Mouse (Mus musculus) intestine, embryonic 14.5 days (tissue): ENCODE results near the gene Hexb. TPM values are rescaled to one million over a fixed set of nuclear protein-coding genes. Genes with fewer than 3 reads are reported as not detected.

Experiments used
- ATAC-seq: fragments of 200-750 bp; cut with Nextera tagmentation; replicated peaks from 2 replicates; pipeline ENCODE4 v1.8.0; 2017; ENCODE audit warnings: low read depth, moderate number of reproducible peaks, moderate TSS enrichment, moderate library complexity; ENCODE audit not compliant: low FRiP score, low TSS enrichment
- DNase-seq: peaks from one replicate; pipeline ENCODE4 v3.0.0-alpha.2; 2018; ENCODE audit warnings: low spot score
- H3K27ac ChIP-seq: fragments of 300-500 bp; sonication (generic); 2 replicates; pipeline ENCODE4 v1.5.1; 2014; ENCODE audit warnings: low read depth, mild to moderate bottlenecking, control low read depth
- H3K27me3 ChIP-seq: fragments of 300-500 bp; sonication (generic); replicated peaks from 2 replicates; pipeline ENCODE4 v1.6.1; 2014; ENCODE audit warnings: low read length, control low read depth; ENCODE audit not compliant: control insufficient read depth, insufficient read depth
- H3K36me3 ChIP-seq: fragments of 300-500 bp; sonication (generic); 2 replicates; pipeline ENCODE4 v1.6.1; 2014; ENCODE audit warnings: low read length, control low read depth; ENCODE audit not compliant: control insufficient read depth, insufficient read depth
- H3K4me1 ChIP-seq: fragments of 300-500 bp; sonication (generic); replicated peaks from 2 replicates; pipeline ENCODE4 v1.6.1; 2014; ENCODE audit warnings: low read length, control low read depth, mixed read lengths; ENCODE audit not compliant: control insufficient read depth, insufficient read depth
- H3K4me2 ChIP-seq: fragments of 300-500 bp; sonication (generic); 2 replicates; pipeline ENCODE4 v1.6.1; 2014; ENCODE audit warnings: low read length
- H3K4me3 ChIP-seq: fragments of 300-500 bp; sonication (generic); 2 replicates; pipeline ENCODE4 v1.5.1; 2014; ENCODE audit warnings: low read depth, low read length, control low read depth, mixed read lengths
- H3K9ac ChIP-seq: fragments of 300-500 bp; sonication (generic); 2 replicates; pipeline ENCODE4 v1.6.1; 2014; ENCODE audit warnings: mild to moderate bottlenecking, low read length
- H3K9me3 ChIP-seq: fragments of 300-500 bp; sonication (generic); 2 replicates; pipeline ENCODE4 v1.6.1; 2016; ENCODE audit warnings: low read length, control low read depth; ENCODE audit not compliant: control insufficient read depth
- WGBS: fragments of 180-500 bp; shearing (Covaris S2); extraction: QIAGEN DNeasy Blood & Tissue Kit; methylation state at CpG from one replicate; pipeline ENCODE4 v1.1.7; 2014; 5-methylcytosine and 5-hydroxymethylcytosine counted together
- polyA plus RNA-seq: library from polyadenylated mRNA; unstranded; fragments of >200 nt; fragmentation: Nextera tagmentation; extraction: Ambion mirVana; gene quantifications from 2 replicates; pipeline ENCODE4 v1.2.1, GENCODE M21; 2014

Hexb gene
- polyA plus RNA-seq, 1 experiment from 2014 or later: 52.4 TPM

DNA sequence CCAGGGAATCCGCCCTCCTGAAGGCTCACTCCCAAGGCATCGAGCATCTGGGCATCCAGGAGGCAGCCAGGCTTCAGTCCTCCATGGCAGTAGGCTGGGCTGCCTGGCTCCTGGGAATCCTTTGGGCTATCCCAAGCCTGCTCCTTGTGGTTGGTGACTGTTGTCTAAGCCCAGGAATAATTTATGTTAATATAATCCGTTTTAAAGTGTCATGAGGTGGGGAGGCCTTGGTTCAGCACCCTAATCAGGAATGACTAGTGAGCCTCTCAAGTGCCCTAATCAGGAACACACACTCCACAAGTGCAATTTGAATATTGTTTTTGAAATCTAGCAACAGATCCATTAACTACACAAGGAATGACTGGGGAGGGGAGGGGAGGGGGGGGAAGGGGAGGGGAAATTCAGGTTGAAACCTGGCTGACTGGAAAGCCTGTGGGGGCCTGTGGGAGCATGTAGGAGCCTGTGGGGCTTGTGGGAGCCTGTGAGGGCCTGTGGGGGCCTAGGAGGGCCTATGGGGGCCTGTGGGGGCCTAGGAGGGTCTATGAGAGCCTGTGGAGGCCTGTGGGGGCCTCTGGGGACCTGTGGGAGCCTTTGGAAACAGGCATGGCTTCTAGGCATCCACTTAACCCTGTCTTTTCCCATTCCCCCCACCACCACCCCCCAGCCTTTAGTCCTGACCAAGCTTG lies 16.6 kb upstream of the Hexb start:
- Histone ChIP-seq H3K27ac (no peak overlapping the region), H3K36me3 (no peaks in the 10 kb centered on the region), H3K9me3 (0 out of 2 replicates have a peak, but pooled peaks cover 3% of the 10 kb centered on the region), H3K4me3 (no peak overlapping the region), H3K9ac (no peak overlapping the region), H3K4me2 (no peak overlapping the region), H3K4me1 (no peaks in the 10 kb centered on the region), H3K27me3 (no peaks in the 10 kb centered on the region)
- DNase-seq (no peak), ATAC-seq (no peak)
- WGBS: 52% methylated on average over 3 of the region's 3 CpGs

DNA sequence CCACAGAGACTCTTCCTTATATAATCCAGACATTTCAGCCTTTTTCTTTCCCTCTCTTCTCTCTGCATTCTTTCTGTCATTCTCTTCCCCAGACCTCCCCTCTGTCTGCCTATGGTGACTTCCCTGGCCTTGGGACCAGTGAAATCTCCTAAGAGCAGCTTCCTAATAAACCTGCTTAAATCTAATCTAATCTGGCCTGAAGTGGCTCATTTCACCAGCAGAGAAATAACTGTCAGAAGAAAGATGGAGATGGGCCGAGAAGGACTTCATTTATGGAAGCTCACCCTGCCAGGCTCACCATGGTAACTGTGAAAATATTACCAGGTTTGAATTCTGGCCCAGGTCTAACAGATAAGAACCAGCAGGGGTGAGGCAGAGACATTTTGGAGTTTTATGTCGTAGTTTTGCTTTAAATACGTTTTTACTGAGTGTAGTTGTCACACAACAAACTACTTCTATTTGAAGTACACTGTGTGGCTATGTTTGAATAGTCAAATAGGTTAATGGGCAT lies 10.4 kb upstream of the Hexb start:
- Histone ChIP-seq H3K9ac (no peak overlapping the region), H3K27me3 (no peaks in the 10 kb centered on the region), H3K4me2 (no peak overlapping the region), H3K9me3 (0 out of 2 replicates have a peak, but pooled peaks cover 3% of the 10 kb centered on the region), H3K4me3 (no peak overlapping the region), H3K27ac (no peak overlapping the region), H3K4me1 (peaks cover 5% of the 10 kb centered on the region; the same call in 1 of the 2 replicates), H3K36me3 (no peaks in the 10 kb centered on the region)
- ATAC-seq (no peak), DNase-seq (no peak)
- 63% methylated on average over 3 of the region's 3 CpGs for WGBS

GRCm38 (mm10) chr13:97208112-97208478 lies 9.9 kb upstream of the Hexb start:
- no peaks in the 10 kb centered on the region for H3K27me3 ChIP-seq
- H3K36me3 ChIP-seq: no peaks in the 10 kb centered on the region
- no peak for DNase-seq
- no peak overlapping the region for H3K9ac ChIP-seq
- WGBS: 49% methylated on average over 7 of the region's 7 CpGs
- no peak overlapping the region for H3K4me2 ChIP-seq
- no peak for ATAC-seq
- H3K9me3 ChIP-seq: 0 out of 2 replicates have a peak, but pooled peaks cover 3% of the 10 kb centered on the region
- no peak overlapping the region for H3K4me3 ChIP-seq
- H3K27ac ChIP-seq: no peak overlapping the region
- peaks cover 5% of the 10 kb centered on the region; the same call in 1 of the 2 replicates for H3K4me1 ChIP-seq

DNA sequence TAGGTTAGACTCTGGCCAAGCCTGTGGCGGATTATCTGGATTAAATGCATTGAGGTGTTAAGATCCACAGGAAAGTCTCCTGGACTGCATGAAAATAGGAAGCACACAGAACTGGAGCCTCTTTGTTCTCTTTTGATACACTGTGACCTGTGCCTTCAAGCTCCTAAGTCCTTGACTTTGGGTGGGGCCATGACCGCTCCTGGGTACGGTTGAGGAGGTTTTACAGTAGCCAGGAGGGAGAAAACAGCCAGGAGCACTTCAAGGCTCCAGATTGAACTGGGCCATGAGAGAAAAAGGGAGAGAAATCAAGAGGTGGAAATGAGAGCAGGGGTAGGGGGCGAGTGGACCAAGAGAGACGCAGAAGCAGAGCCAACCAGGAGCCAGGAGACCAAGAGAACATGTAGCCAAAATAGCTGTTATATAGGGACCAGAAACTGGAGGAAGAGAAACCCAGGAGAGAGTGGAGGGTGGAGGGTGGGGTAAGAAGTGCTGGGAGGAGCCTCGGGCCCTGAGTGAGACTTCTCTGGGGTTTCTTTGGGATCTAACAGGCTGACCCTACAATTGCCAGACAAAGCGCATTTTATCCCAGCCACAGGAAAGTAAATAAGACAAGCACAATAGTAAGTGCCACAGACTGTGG lies 9.4 kb upstream of the Hexb start:
- Histone ChIP-seq H3K9ac (no peak overlapping the region), H3K4me1 (peaks cover 5% of the 10 kb centered on the region; the same call in 1 of the 2 replicates), H3K4me2 (no peak overlapping the region), H3K27ac (no peak overlapping the region), H3K36me3 (no peaks in the 10 kb centered on the region), H3K4me3 (no peak overlapping the region), H3K27me3 (no peaks in the 10 kb centered on the region), H3K9me3 (0 out of 2 replicates have a peak, but pooled peaks cover 3% of the 10 kb centered on the region)
- ATAC-seq (no peak), DNase-seq (no peak)
- WGBS: 83% methylated on average over 7 of the region's 7 CpGs

- H3K36me3 ChIP-seq: no peaks in the 10 kb centered on the region
- no peaks in the 10 kb centered on the region for H3K27me3 ChIP-seq
- WGBS: 91% methylated on average over 2 of the region's 2 CpGs
- 0 out of 2 replicates have a peak, but pooled peaks cover 3% of the 10 kb centered on the region for H3K9me3 ChIP-seq
- DNase-seq (no peak), ATAC-seq (no peak)
- H3K4me2 ChIP-seq: no peak overlapping the region
- H3K4me1 ChIP-seq: peaks cover 5% of the 10 kb centered on the region; the same call in 1 of the 2 replicates
- no peak overlapping the region for H3K4me3 ChIP-seq
- no peak overlapping the region for H3K27ac ChIP-seq
- no peak overlapping the region for H3K9ac ChIP-seq
Observed at GRCm38 (mm10) chr13:97206046-97206445, 7.9 kb upstream of the Hexb start.

DNA sequence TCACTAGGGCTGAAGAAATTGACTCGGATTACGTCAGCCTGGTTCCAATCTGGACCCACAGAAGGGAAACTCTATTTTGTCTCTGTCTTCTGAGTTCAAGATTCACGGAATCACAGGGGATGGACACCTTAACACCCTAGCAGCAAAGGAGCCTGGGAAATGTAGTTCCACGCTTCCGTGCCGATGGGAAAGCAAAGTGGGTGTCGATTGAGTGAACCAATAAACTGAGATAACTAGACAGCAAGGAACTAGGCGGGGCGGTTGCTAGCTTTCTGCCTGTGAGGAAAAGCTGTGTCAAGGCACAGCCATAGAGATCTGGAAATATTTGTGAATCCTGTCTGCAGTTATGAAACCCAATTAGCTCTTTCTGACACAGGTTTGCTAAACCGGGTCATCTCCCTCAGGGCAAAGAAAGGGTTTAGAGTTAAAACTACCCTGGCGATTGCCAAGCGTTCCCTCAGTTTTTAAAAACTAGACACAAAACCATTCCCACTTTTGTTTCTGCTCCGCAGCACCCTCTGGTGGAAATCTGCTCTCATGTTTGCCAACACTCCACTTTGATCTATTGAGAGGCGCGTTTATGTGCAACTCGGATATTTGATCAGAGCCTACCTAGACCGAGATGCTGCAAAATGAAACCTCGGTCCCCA lies 7.0 kb upstream of the Hexb start:
- H3K36me3 ChIP-seq: no peaks in the 10 kb centered on the region
- peak overlapping the region; percentile 38 for H3K4me3 ChIP-seq
- H3K4me1 ChIP-seq: peaks cover 5% of the 10 kb centered on the region; the same call in 1 of the 2 replicates
- DNase-seq: peak; percentile 93
- ATAC-seq: peak; percentile 82
- H3K9me3 ChIP-seq: no peaks in the 10 kb centered on the region
- H3K9ac ChIP-seq: peak overlapping the region; percentile 20; the same call in 1 of the 2 replicates
- H3K4me2 ChIP-seq: peak overlapping the region; percentile 64
- H3K27ac ChIP-seq: peak overlapping the region; percentile 62
- WGBS: 11% methylated on average over 18 of the region's 18 CpGs
- H3K27me3 ChIP-seq: no peaks in the 10 kb centered on the region

GRCm38 (mm10) chr13:97201896-97202295 lies 3.7 kb upstream of the Hexb start:
- DNase-seq (no peak), ATAC-seq (no peak)
- Histone ChIP-seq H3K9me3 (no peaks in the 10 kb centered on the region), H3K4me1 (peaks cover 7% of the 10 kb centered on the region; the same call in 1 of the 2 replicates), H3K27ac (no peak overlapping the region), H3K27me3 (no peaks in the 10 kb centered on the region), H3K9ac (no peak overlapping the region), H3K4me2 (no peak overlapping the region), H3K4me3 (no peak overlapping the region), H3K36me3 (no peaks in the 10 kb centered on the region)
- WGBS: 78% methylated on average over 4 of the region's 4 CpGs

DNA sequence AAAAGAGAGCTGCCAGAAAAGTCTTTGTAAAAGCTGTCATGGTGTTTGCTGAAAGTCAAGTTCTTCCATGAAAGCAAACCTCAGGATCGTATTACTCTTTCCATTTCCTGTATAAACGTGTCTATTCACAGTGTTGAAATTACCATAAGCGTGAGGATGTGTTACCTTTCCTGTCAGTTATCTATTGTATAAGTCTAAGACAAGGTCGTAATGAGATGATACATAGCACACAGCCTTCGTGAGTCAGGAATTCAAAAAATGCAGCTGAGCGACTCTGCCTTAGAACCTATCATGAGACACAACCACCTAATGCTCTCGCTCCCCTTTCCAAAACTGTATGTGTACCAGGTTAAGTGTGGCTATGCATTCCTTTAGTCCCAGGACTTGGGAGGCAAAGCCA lies 2.9 kb upstream of the Hexb start:
- no peaks in the 10 kb centered on the region for H3K9me3 ChIP-seq
- ATAC-seq: no peak
- no peaks in the 10 kb centered on the region for H3K36me3 ChIP-seq
- H3K4me1 ChIP-seq: peaks cover 7% of the 10 kb centered on the region; the same call in 1 of the 2 replicates
- DNase-seq: no peak
- 36% methylated on average over 7 of the region's 7 CpGs for WGBS
- no peak overlapping the region for H3K4me3 ChIP-seq
- no peak overlapping the region for H3K4me2 ChIP-seq
- no peaks in the 10 kb centered on the region for H3K27me3 ChIP-seq
- no peak overlapping the region for H3K9ac ChIP-seq
- H3K27ac ChIP-seq: no peak overlapping the region
